Mouse (Mus musculus) heart, postnatal 36 days (tissue): ENCODE data around the gene Efr3b. TPM values are rescaled to one million over a fixed set of nuclear protein-coding genes. Genes with fewer than 3 reads are reported as not detected.
A peak's percentile ranks its signal among the peaks of the same experiment; 100 is the strongest.

Experiments
- DNase-seq, 2 experiments: peaks; one replicate each; pipeline ENCODE4 v3.0.0; 2021 to 2022
- intact Hi-C: fragments of 180-260 bp; cut with DNase I; formaldehyde crosslinking; loops from one replicate; pipeline ENCODE4 v1.15.1; 2025
- total RNA-seq, 2 experiments: library from RNA; stranded (reverse); gene quantifications; 2 replicates each; pipeline ENCODE4 v1.2.3; 2021

The Efr3b gene
- total RNA-seq, 2 experiments from 2014 or later = 6.3 to 6.4 TPM

GRCm38 (mm10) chr12:4039046-4039445 is 331 bp upstream of the Efr3b start:
- intact Hi-C loops = no loop called here

GRCm38 (mm10) chr12:4037511-4037910 is 1.2 kb downstream of the Efr3b start:
- intact Hi-C loops = no loop called here
- DNase-seq = no peak

More at GRCm38 (mm10) chr12:4039046-4039445, 331 bp upstream of the Efr3b start:
- DNase-seq = no peak

- no peak for DNase-seq
- intact Hi-C loops = no loop called here
Observed at GRCm38 (mm10) chr12:4036157-4036556, 2.6 kb downstream of the Efr3b start.

- no peak for DNase-seq
- intact Hi-C loops = no loop called here
Observed at GRCm38 (mm10) chr12:4029064-4029463, 9.7 kb downstream of the Efr3b start.

GRCm38 (mm10) chr12:4028516-4028915 is 10.2 kb downstream of the Efr3b start:
- DNase-seq = peak in 1 of 2 experiments; percentile 40
- intact Hi-C loops = no loop called here

- DNase-seq = no peak
- intact Hi-C loops = no loop called here
Observed at GRCm38 (mm10) chr12:4024356-4024755, 14.4 kb downstream of the Efr3b start.

GRCm38 (mm10) chr12:4023501-4023900 is 15.2 kb downstream of the Efr3b start:
- DNase-seq = no peak
- intact Hi-C loops = no loop called here

- peak; percentile 68 to 70 for DNase-seq
- intact Hi-C loops = no loop called here
Observed at GRCm38 (mm10) chr12:4022845-4023244, 15.9 kb downstream of the Efr3b start.

- DNase-seq = no peak
- intact Hi-C loops = no loop called here
Observed at GRCm38 (mm10) chr12:4020505-4020904, 18.2 kb downstream of the Efr3b start.

GRCm38 (mm10) chr12:4016321-4016720 is 22.4 kb downstream of the Efr3b start:
- DNase-seq = no peak
- intact Hi-C loops = no loop called here

GRCm38 (mm10) chr12:4015741-4016140 is 23.0 kb downstream of the Efr3b start:
- DNase-seq = no peak
- intact Hi-C loops = no loop called here

GRCm38 (mm10) chr12:4015255-4015654 is 23.5 kb downstream of the Efr3b start:
- intact Hi-C loops = no loop called here
- no peak for DNase-seq

GRCm38 (mm10) chr12:4011715-4012114 is 27.0 kb downstream of the Efr3b start:
- intact Hi-C loops = no loop called here
- no peak for DNase-seq

- DNase-seq = no peak
Observed at GRCm38 (mm10) chr12:4011301-4011700, 27.4 kb downstream of the Efr3b start.

GRCm38 (mm10) chr12:4008731-4009130 is 30.0 kb downstream of the Efr3b start:
- no peak for DNase-seq
- intact Hi-C loops = no loop called here

More at GRCm38 (mm10) chr12:4011301-4011700, 27.4 kb downstream of the Efr3b start:
- intact Hi-C loops = no loop called here

- intact Hi-C loops = no loop called here
- no peak for DNase-seq
Observed at GRCm38 (mm10) chr12:4007766-4008165, 30.9 kb downstream of the Efr3b start.

GRCm38 (mm10) chr12:4007181-4007580 is 31.5 kb downstream of the Efr3b start:
- intact Hi-C loops = no loop called here
- DNase-seq = peak in 1 of 2 experiments; percentile 34

GRCm38 (mm10) chr12:4006079-4006478 is 32.6 kb downstream of the Efr3b start:
- DNase-seq = peak in 1 of 2 experiments; percentile 48
- intact Hi-C loops = no loop called here

GRCm38 (mm10) chr12:4004648-4005047 is 34.1 kb downstream of the Efr3b start:
- intact Hi-C loops = no loop called here

GRCm38 (mm10) chr12:4000406-4000805 is 38.3 kb downstream of the Efr3b start:
- DNase-seq = no peak
- intact Hi-C loops = no loop called here

More at GRCm38 (mm10) chr12:4004648-4005047, 34.1 kb downstream of the Efr3b start:
- peak in 1 of 2 experiments; percentile 45 for DNase-seq

GRCm38 (mm10) chr12:3996749-3997148 is 42.0 kb downstream of the Efr3b start:
- intact Hi-C loops = no loop called here
- DNase-seq = no peak

GRCm38 (mm10) chr12:3991047-3991446 is 47.7 kb downstream of the Efr3b start:
- intact Hi-C loops = no loop called here
- DNase-seq = no peak

GRCm38 (mm10) chr12:3989943-3990342 is 48.8 kb downstream of the Efr3b start:
- DNase-seq = no peak
- intact Hi-C loops = no loop called here
